ENCODE assay signal across 10 mouse cellular contexts in the genomic region with DNA sequence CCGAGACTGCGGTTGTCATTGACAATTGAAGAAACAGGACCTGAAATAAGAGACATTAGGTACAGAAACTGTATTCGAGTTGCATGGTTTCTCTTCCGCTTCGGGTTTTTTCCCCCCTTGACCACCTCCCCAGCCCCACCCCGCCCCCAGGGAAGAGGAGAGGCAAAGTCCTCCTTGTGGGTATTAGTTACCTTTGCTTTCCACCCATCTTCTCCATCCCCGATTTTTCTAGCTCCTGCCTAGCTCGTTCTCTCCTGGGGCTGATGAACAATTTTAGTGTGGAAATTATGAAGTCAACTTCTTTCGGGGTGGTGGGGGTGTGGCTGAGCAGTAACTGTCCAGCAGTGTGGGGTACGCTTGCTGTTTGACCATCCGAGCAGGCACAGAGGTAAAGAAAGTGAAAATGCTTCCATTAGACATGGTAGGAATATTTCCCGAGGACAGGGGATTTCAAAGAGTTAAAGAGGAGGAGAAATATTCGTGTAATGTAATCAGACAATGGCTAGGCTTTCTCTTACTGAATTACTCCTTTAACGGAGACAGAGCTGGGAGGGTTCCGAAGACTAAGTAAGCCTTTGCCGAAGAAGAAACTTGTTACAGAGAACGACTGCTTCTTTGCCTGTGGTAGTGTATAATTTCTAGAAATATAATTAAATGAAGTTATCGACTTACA. TPM values are rescaled to one million over a fixed set of nuclear protein-coding genes. Genes with fewer than 3 reads are reported as not detected.
DNase-seq lines count a peak whose midpoint lies in the region; ATAC-seq and TF ChIP-seq lines count a peak whose summit lies in the region.
"Had no signal": no experiment of that assay in that cellular context is flagged by ENCODE, and none has a peak within 500 bp of the region (broad histone marks: within the 10 kb centered on the region; RNA-seq: fewer than 3 reads in every experiment).

No protein-coding gene starts in this region.

- peak overlapping the region; percentile 89 for H3K4me2 ChIP-seq in embryonic facial prominence, embryonic 14.5 days (ENCODE audit: low read depth, low read length)
- peak overlapping the region; percentile 89 for H3K4me2 ChIP-seq in limb, embryonic 13.5 days (replicated peaks)
- H3K4me2 ChIP-seq in stomach, embryonic 15.5 days, result peak overlapping the region; percentile 71

- H3K9me3 ChIP-seq in embryonic facial prominence, embryonic 14.5 days (ENCODE audit: control insufficient read depth, low read length), result no peaks in the 10 kb centered on the region
- H3K9me3 ChIP-seq in limb, embryonic 13.5 days, result no peaks in the 10 kb centered on the region
- no peaks in the 10 kb centered on the region for H3K9me3 ChIP-seq in stomach, embryonic 15.5 days

- no peaks in the 10 kb centered on the region for H3K36me3 ChIP-seq in kidney, adult 2 months (ENCODE audit: control insufficient read depth, insufficient read depth, low read length)
- H3K36me3 ChIP-seq in embryonic facial prominence, embryonic 14.5 days (ENCODE audit: control insufficient read depth, insufficient read depth, low read length), result no peaks in the 10 kb centered on the region
- no peaks in the 10 kb centered on the region for H3K36me3 ChIP-seq in limb, embryonic 13.5 days
- no peaks in the 10 kb centered on the region for H3K36me3 ChIP-seq in stomach, embryonic 15.5 days

- no peak overlapping the region for H3K27ac ChIP-seq in kidney, adult 2 months (ENCODE audit: insufficient read depth, low read depth, low read length)
- no peak overlapping the region for H3K27ac ChIP-seq in bone marrow macrophage, adult 2 months (ENCODE audit: insufficient read depth, low read depth, low read length)
- H3K27ac ChIP-seq in embryonic facial prominence, embryonic 14.5 days (replicated peaks; ENCODE audit: low read depth, low read length), result no peak overlapping the region; the same call in 1 of the 2 replicates
- H3K27ac ChIP-seq in limb, embryonic 13.5 days, result no peak overlapping the region
- no peak overlapping the region for H3K27ac ChIP-seq in stomach, embryonic 15.5 days

- peak overlapping the region; percentile 56 for H3K9ac ChIP-seq in embryonic facial prominence, embryonic 14.5 days (ENCODE audit: low read depth, low read length)
- peak overlapping the region; percentile 40; the same call in 1 of the 2 replicates for H3K9ac ChIP-seq in limb, embryonic 13.5 days
- H3K9ac ChIP-seq in stomach, embryonic 15.5 days, result 0 out of 2 replicates have a peak overlapping the region, but pooled peaks have one; percentile 19

- WGBS in kidney, adult 2 months, result 8% methylated on average over 18 of the region's 18 CpGs
- 6% methylated on average over 17 of the region's 18 CpGs for WGBS in embryonic facial prominence, embryonic 14.5 days
- 11% methylated on average over 17 of the region's 18 CpGs for WGBS in limb, embryonic 13.5 days
- 9% methylated on average over 18 of the region's 18 CpGs for WGBS in stomach, embryonic 15.5 days

- TF ChIP-seq POLR2A in kidney, adult 2 months (IDR thresholded peaks at IDR 0.05; ENCODE audit: low read depth, low read length), result no peak
- no peak for TF ChIP-seq POLR2A in bone marrow macrophage, adult 2 months (IDR thresholded peaks at IDR 0.05; ENCODE audit: borderline replicate concordance, low read depth, low read length)

- H3K27me3 ChIP-seq in kidney, adult 2 months (replicated peaks; ENCODE audit: control insufficient read depth, insufficient read depth, low read length), result no peaks in the 10 kb centered on the region; the same call in 1 of the 2 replicates
- peaks cover 24% of the 10 kb centered on the region for H3K27me3 ChIP-seq in embryonic facial prominence, embryonic 14.5 days (replicated peaks; ENCODE audit: control insufficient read depth, insufficient read depth, low read length)
- H3K27me3 ChIP-seq in limb, embryonic 13.5 days, result peaks cover 40% of the 10 kb centered on the region
- H3K27me3 ChIP-seq in stomach, embryonic 15.5 days (replicated peaks), result no peaks in the 10 kb centered on the region; the same call in 1 of the 2 replicates

- 0 out of 2 replicates have a peak, but pooled peaks have one; percentile 6 for ATAC-seq in embryonic facial prominence, embryonic 14.5 days (ENCODE audit: low read depth)
- ATAC-seq in limb, embryonic 13.5 days (ENCODE audit: low FRiP score, low read depth), result peak; percentile 49; the same call in 1 of the 2 replicates
- 0 out of 2 replicates have a peak, but pooled peaks have one; percentile 7 for ATAC-seq in stomach, embryonic 15.5 days (ENCODE audit: insufficient read depth, low FRiP score, low read depth)

- no peak for DNase-seq in kidney, adult 2 months
- no peak for DNase-seq in kidney, postnatal 25 days
- peak; percentile 5 for DNase-seq in embryonic facial prominence, embryonic 14.5 days (ENCODE audit: low spot score)
- DNase-seq in adrenal gland, postnatal 36 days, result no peak
- DNase-seq in urinary bladder, postnatal 36 days (ENCODE audit: low spot score in 2 of 2), result no peak

- H3K4me1 ChIP-seq in kidney, adult 2 months (ENCODE audit: control insufficient read depth, insufficient read depth, low read length), result no peaks in the 10 kb centered on the region
- H3K4me1 ChIP-seq in bone marrow macrophage, adult 2 months (ENCODE audit: control insufficient read depth, insufficient read depth, low read length), result no peaks in the 10 kb centered on the region
- peaks cover 7% of the 10 kb centered on the region for H3K4me1 ChIP-seq in embryonic facial prominence, embryonic 14.5 days (ENCODE audit: control insufficient read depth, insufficient read depth, low read length)
- peaks cover 17% of the 10 kb centered on the region; the same call in 1 of the 2 replicates for H3K4me1 ChIP-seq in limb, embryonic 13.5 days
- H3K4me1 ChIP-seq in stomach, embryonic 15.5 days, result no peaks in the 10 kb centered on the region

- TF ChIP-seq CTCF in kidney, adult 2 months (conservative IDR thresholded peaks at IDR 0.05; ENCODE audit: insufficient read depth, insufficient read length, low read depth, low read length), result no peak
- no peak for TF ChIP-seq CTCF in bone marrow macrophage, adult 2 months (IDR thresholded peaks at IDR 0.05; ENCODE audit: low read depth, low read length)

- peak overlapping the region; percentile 55 for H3K4me3 ChIP-seq in kidney, adult 2 months (ENCODE audit: insufficient read depth, low read depth, low read length)
- peak overlapping the region; percentile 23; the same call in 1 of the 2 replicates for H3K4me3 ChIP-seq in bone marrow macrophage, adult 2 months (ENCODE audit: insufficient read depth, low read length)
- peak overlapping the region; percentile 55 for H3K4me3 ChIP-seq in embryonic facial prominence, embryonic 14.5 days (ENCODE audit: low read depth, low read length)
- peak overlapping the region; percentile 52 for H3K4me3 ChIP-seq in limb, embryonic 13.5 days
- H3K4me3 ChIP-seq in stomach, embryonic 15.5 days (replicated peaks), result peak overlapping the region; percentile 48

RNA-seq across cellular contexts. Expression of gene Ppfia2, which starts 0.5 kb away (rescaled TPM):
- 0.09 and 0.10 TPM in 2 replicates for polyA plus RNA-seq in kidney, adult 2 months (2012; rRNA removed)
- polyA plus RNA-seq in bone marrow macrophage, adult 2 months (2012; ENCODE audit: insufficient read depth, insufficient read length, missing spikeins), result not detected in 2 replicates
- 2.3 and 2.9 TPM in 2 replicates for polyA plus RNA-seq in embryonic facial prominence, embryonic 14.5 days (2014; fragmentation: Nextera tagmentation; extraction: Ambion mirVana)
- polyA plus RNA-seq in limb, embryonic 13.5 days (2015; fragmentation: Nextera tagmentation; extraction: Ambion mirVana), result 0.59 and 0.63 TPM in 2 replicates
- 0.90 and 1.0 TPM in 2 replicates for polyA plus RNA-seq in stomach, embryonic 15.5 days (2015; fragmentation: Nextera tagmentation; extraction: Ambion mirVana)
- 1 to 10 TPM; 4.2 to 4.8 TPM for total RNA-seq in adrenal gland, postnatal 36 days (2021)
- total RNA-seq: hematopoietic stem cell, adult 5-6 weeks; MEL had no signal
